Mouse (Mus musculus) heart, embryonic 11.5 days (tissue): ENCODE results near the gene Zscan4b. TPM values are rescaled to one million over a fixed set of nuclear protein-coding genes. Genes with fewer than 3 reads are reported as not detected.
"Not testable (repeated sequence)": the region's sequence is repeated elsewhere in the genome, so short reads cannot be mapped to it uniquely, and the experiment has no call there.

Source experiments
- ATAC-seq: fragments of 200-750 bp; cut with Nextera tagmentation; replicated peaks from 2 replicates; pipeline ENCODE4 v1.8.0; 2017; ENCODE audit warnings: moderate library complexity; ENCODE audit not compliant: insufficient number of reproducible peaks, low FRiP score, low TSS enrichment
- H3K27ac ChIP-seq: fragments of 300-500 bp; sonication (generic); 2 replicates; pipeline ENCODE4 v1.5.1; 2014; ENCODE audit warnings: mild to moderate bottlenecking, low read depth, low read length
- H3K27me3 ChIP-seq: fragments of 300-500 bp; sonication (generic); 2 replicates; pipeline ENCODE4 v1.6.1; 2014; ENCODE audit warnings: mild to moderate bottlenecking, low read length, mixed read lengths; ENCODE audit not compliant: control insufficient read depth, insufficient read depth
- H3K36me3 ChIP-seq: fragments of 300-500 bp; sonication (generic); 2 replicates; pipeline ENCODE4 v1.6.1; 2014; ENCODE audit warnings: mild to moderate bottlenecking, low read length, moderate library complexity, mixed read lengths; ENCODE audit not compliant: control insufficient read depth, insufficient read depth
- H3K4me1 ChIP-seq: fragments of 300-500 bp; sonication (generic); 2 replicates; pipeline ENCODE4 v1.6.1; 2014; ENCODE audit warnings: low read length; ENCODE audit not compliant: control insufficient read depth, insufficient read depth
- H3K4me2 ChIP-seq: fragments of 300-500 bp; sonication (generic); 2 replicates; pipeline ENCODE4 v1.6.1; 2014; ENCODE audit warnings: mild to moderate bottlenecking, moderate library complexity
- H3K4me3 ChIP-seq: fragments of 300-500 bp; sonication (generic); 2 replicates; pipeline ENCODE4 v1.5.1; 2014; ENCODE audit warnings: low read depth, low read length
- H3K9ac ChIP-seq: fragments of 300-500 bp; sonication (generic); 2 replicates; pipeline ENCODE4 v1.6.1; 2014; ENCODE audit warnings: mild to moderate bottlenecking, low read depth, low read length, moderate library complexity
- H3K9me3 ChIP-seq: fragments of 300-500 bp; sonication (generic); replicated peaks from 2 replicates; pipeline ENCODE4 v1.6.1; 2016; ENCODE audit warnings: low read length; ENCODE audit not compliant: control insufficient read depth
- WGBS: fragments of 180-500 bp; shearing (Covaris S2); extraction: QIAGEN DNeasy Blood & Tissue Kit; methylation state at CpG from one replicate; pipeline ENCODE4 v1.1.7; 2014; ENCODE audit not compliant: insufficient replicate concordance; 5-methylcytosine and 5-hydroxymethylcytosine counted together
- polyA plus RNA-seq: library from polyadenylated mRNA; unstranded; fragments of >200 nt; fragmentation: Nextera tagmentation; extraction: Ambion mirVana; gene quantifications from 2 replicates; pipeline ENCODE4 v1.2.1, GENCODE M21; 2014

Zscan4b gene
- not detected in 2 replicates for polyA plus RNA-seq

GRCm38 (mm10) chr7:10904950-10905349, at the start of gene Zscan4b:
TSS of gene Zscan4b (minus strand) at chr7:10905050.
- not testable (repeated sequence) for H3K27me3 ChIP-seq, H3K4me3 ChIP-seq, ATAC-seq, H3K4me2 ChIP-seq, H3K9ac ChIP-seq, H3K4me1 ChIP-seq, H3K27ac ChIP-seq, H3K36me3 ChIP-seq, H3K9me3 ChIP-seq
- WGBS, result 79% methylated on average over 1 of the region's 1 CpGs

Other genes starting within 250 kb of the Zscan4b start
- gene Nlrp4b, start 217.3 kb downstream of the Zscan4b start, polyA plus RNA-seq, result not detected in 2 replicates
- not detected in 2 replicates for gene Vmn1r71, start 150.7 kb downstream of the Zscan4b start, polyA plus RNA-seq
- not detected in 2 replicates for gene Zscan4c, start 100.7 kb upstream of the Zscan4b start, polyA plus RNA-seq
- not detected in 2 replicates for gene Zscan4-ps1, start 164.6 kb upstream of the Zscan4b start, polyA plus RNA-seq